Mouse (Mus musculus): ENCODE measurements around the gene Acsl3. TPM values are rescaled to one million over a fixed set of nuclear protein-coding genes. Genes with fewer than 3 reads are reported as not detected.

Gene Acsl3
- 76.8 and 83.2 TPM in 2 replicates for polyA plus RNA-seq (2015; fragmentation: Nextera tagmentation; extraction: Ambion mirVana)

DNA sequence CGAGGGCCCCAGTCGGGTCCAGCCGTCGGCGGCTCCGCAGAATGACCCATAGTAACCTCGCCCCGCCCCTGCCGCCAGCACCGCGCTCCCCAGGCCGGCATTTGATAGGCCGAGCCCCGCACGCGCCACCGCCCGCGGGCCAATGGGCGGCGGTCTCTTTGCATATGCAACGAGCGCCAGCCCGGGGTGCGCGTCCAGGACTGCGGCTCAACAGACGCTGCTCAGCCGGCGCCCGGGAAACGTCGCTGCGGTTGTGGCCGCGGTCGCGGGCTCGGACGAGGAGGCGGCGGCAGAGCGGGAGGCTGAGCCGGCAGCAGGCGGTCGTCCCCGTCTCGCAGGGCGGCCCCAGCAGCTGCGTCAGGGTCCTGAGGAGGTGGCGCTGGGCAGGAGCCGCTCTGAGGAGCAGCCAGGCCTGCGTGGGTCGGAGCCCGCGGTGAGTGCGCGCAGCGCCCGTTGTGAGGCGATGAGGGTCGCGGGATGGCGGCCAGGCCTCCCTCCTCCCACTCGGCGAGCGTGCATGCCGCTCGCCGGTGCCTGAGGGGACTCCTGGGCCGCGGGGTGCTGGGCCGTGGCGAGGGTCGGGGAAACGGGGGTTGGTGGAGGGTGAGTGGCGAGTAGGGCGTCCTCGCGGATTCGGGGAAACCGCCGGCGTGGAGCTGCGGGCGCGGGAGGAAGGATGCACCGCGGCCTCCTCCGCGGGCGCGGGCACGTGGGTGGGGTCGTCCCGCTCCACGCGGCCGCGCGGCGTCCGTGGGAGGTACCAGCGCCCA, at the start of gene Acsl3, which contains the start of gene Utp14b:
Gene Acsl3, plus strand, starts transcription at position 155 of the 770 bp plus-strand sequence.
Gene Utp14b, plus strand, starts transcription at position 368 of the 770 bp plus-strand sequence.
- H3K4me1 ChIP-seq = peaks cover 48% of the 10 kb centered on the region
- peak within 1 kb of the TSS; percentile 92 for H3K4me3 ChIP-seq
- no peaks in the 10 kb centered on the region for H3K36me3 ChIP-seq
- peak within 1 kb of the TSS; percentile 97 for H3K9ac ChIP-seq
- H3K27ac ChIP-seq = peak within 1 kb of the TSS; percentile 96
- H3K4me2 ChIP-seq (replicated peaks) = peak within 1 kb of the TSS; percentile 82
- WGBS = under 1% methylated on average over 99 of the region's 104 CpGs
- no peaks in the 10 kb centered on the region for H3K9me3 ChIP-seq
- no peaks in the 10 kb centered on the region for H3K27me3 ChIP-seq
- peak; percentile 99 for ATAC-seq (ENCODE audit: low FRiP score, low read depth)

DNA sequence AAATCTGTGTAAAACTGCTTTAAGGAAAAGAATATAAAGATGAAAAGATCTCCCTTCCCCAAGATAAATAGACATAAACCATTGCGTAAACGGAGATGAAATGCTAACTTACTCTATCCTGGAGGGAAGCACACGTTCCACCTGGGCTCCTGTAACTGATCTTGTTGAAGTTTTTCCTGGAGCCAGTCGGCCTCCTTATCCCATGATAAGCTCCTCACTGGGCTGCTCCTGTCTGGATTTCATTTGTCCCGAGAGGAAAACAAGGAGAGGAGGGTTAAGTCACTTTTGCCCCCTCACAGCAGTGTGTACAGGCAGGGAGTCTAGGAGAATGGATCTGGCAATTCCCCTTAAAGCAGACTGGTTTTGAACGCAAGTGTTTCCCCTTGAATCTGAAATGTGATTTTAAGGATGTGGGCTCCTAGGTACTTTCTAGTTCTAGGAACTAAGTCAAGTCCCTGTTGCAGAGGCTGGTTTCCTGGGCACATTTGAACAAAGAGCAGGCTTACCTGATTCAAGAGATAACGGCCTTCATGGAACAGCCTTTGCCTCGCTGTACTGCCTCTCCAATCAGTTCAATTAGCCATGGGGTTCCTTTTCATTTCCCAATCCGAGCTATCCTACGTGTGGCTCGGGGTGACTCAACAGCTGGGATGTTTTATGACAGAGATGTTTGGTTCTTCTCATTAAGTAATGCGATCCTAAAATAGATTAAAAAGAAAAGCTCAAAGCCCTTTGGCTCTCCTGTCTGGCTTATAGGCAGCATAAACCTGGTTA, 48.3 kb upstream of the Acsl3 start:
- WGBS = 15% methylated on average over 12 of the region's 12 CpGs
- ATAC-seq (ENCODE audit: low FRiP score, low read depth) = no peak
- Histone ChIP-seq H3K36me3 (no peaks in the 10 kb centered on the region), H3K9ac (no peak overlapping the region), H3K9me3 (no peaks in the 10 kb centered on the region), H3K27ac (no peak overlapping the region), H3K4me1 (peaks cover 16% of the 10 kb centered on the region), H3K27me3 (no peaks in the 10 kb centered on the region), H3K4me3 (no peak overlapping the region), H3K4me2 (replicated peaks) (no peak overlapping the region; the same call in 1 of the 2 replicates)

DNA sequence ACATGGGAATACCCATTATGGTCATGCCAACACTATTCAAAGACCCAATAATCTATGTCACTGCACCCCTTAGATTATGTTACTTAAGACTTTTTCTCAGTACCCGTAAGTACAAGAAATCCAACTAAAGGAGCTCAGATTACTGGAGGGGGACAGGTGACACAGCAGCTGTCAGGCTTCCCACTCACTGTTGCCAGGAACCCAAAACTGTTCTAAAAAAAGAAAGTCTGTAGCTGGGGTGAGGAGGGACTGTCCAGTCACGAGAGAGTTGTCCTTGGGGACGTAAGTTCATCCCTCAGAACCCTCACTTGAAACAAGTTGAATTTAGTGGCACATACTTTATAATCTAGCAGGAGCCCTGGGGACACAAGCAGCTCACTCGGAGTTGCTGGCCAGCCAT, 46.6 kb upstream of the Acsl3 start:
- Histone ChIP-seq H3K4me1 (peaks cover 16% of the 10 kb centered on the region), H3K4me2 (replicated peaks) (no peak overlapping the region), H3K9me3 (no peaks in the 10 kb centered on the region), H3K36me3 (no peaks in the 10 kb centered on the region), H3K27me3 (no peaks in the 10 kb centered on the region), H3K9ac (no peak overlapping the region), H3K4me3 (no peak overlapping the region), H3K27ac (no peak overlapping the region)
- ATAC-seq (ENCODE audit: low FRiP score, low read depth) = peak; percentile 71
- WGBS = 55% methylated on average over 4 of the region's 4 CpGs

DNA sequence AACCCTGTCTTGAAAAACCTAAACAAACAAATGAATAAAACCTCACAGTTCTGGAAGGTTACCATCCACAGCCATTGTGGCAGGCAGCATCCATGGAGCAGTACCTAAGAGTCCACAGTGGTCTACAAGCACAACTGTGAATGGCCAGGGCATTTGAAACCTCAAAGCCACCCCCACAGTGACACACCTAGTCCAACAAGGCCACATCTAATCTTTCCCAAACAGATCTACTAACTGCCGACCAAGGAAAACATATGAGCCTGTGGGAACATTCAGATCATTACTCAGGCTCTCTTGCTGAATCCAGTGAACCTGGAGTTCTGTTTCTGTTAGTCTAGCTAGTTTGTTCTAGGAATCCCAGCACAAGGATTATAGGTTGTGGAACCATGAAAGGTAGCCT, 44.7 kb upstream of the Acsl3 start:
- Histone ChIP-seq H3K4me1 (peaks cover 16% of the 10 kb centered on the region), H3K4me2 (replicated peaks) (no peak overlapping the region), H3K4me3 (no peak overlapping the region), H3K9ac (no peak overlapping the region), H3K27me3 (no peaks in the 10 kb centered on the region), H3K27ac (no peak overlapping the region), H3K36me3 (no peaks in the 10 kb centered on the region), H3K9me3 (no peaks in the 10 kb centered on the region)
- no peak for ATAC-seq (ENCODE audit: low FRiP score, low read depth)
- WGBS = 60% methylated on average over 1 of the region's 1 CpGs

DNA sequence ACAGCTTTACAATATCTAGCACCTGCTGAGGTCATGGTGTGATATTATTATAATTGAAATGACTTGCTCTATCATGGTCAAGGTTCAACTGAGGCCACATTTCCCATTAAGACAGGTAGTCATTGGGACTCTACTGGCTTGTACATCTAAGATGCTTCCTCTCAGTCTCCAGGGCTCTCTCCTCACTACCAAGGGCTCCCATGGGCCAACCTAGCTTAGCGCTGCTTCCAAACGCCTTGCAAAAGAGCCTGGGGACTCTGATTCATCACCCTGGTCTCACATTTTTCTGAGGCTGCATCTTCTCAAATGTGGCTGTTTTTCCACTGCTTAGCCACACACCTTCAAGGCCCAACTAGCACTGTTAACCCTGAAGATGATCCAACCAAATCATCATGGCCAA, 33.3 kb upstream of the Acsl3 start:
- Histone ChIP-seq H3K27ac (no peak overlapping the region), H3K9ac (no peak overlapping the region), H3K4me3 (no peak overlapping the region), H3K9me3 (no peaks in the 10 kb centered on the region), H3K27me3 (no peaks in the 10 kb centered on the region), H3K4me1 (no peaks in the 10 kb centered on the region), H3K36me3 (no peaks in the 10 kb centered on the region), H3K4me2 (replicated peaks) (no peak overlapping the region)
- no peak for ATAC-seq (ENCODE audit: low FRiP score, low read depth)
- WGBS = 95% methylated on average over 2 of the region's 2 CpGs

DNA sequence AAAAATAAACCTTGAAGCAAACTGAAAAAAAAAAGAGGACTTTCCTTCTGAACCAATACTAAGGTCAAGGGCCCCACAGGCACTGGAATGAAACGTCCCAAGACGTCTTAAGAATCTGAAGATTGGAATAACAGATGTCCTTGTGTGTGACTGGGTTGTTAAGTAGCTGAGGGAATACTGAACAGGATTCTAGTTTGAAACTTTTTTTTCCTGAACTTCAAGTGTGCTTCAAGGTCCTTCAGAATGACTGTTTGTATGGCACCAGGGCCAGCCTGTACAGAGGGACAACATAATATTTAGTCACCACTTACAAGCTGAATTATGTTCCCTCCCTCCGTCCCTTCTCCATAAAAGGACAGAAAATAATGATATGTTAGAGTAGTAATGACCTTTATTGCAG, 23.1 kb upstream of the Acsl3 start:
- Histone ChIP-seq H3K4me3 (no peak overlapping the region), H3K4me1 (no peaks in the 10 kb centered on the region), H3K9me3 (no peaks in the 10 kb centered on the region), H3K27me3 (no peaks in the 10 kb centered on the region), H3K9ac (no peak overlapping the region), H3K27ac (no peak overlapping the region), H3K4me2 (replicated peaks) (no peak overlapping the region), H3K36me3 (no peaks in the 10 kb centered on the region)
- ATAC-seq (ENCODE audit: low FRiP score, low read depth) = no peak
- 60% methylated on average over 3 of the region's 3 CpGs for WGBS

DNA sequence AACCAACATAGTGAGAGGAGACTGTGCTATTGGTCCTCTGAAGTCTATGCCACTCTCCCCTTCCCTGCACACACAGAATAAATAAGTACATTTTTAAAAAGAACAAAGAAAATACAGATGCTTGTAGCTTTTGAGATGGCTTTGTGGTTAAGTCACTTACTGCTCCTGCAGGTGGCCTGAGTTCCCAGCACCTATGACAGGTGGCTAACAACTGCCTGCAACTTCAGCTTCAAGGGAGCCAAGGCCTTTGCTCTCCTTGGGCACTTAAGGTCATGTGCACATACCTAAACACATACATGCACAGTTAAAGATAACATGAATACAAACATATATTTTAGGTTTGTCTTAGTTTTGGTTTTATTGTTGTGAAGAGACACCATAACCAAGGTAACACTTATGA, 16.8 kb upstream of the Acsl3 start:
- Histone ChIP-seq H3K4me3 (no peak overlapping the region), H3K9me3 (0 out of 2 replicates have a peak, but pooled peaks cover 3% of the 10 kb centered on the region), H3K9ac (no peak overlapping the region), H3K4me2 (replicated peaks) (no peak overlapping the region), H3K27me3 (no peaks in the 10 kb centered on the region), H3K4me1 (no peaks in the 10 kb centered on the region), H3K27ac (no peak overlapping the region), H3K36me3 (no peaks in the 10 kb centered on the region)
- no peak for ATAC-seq (ENCODE audit: low FRiP score, low read depth)

DNA sequence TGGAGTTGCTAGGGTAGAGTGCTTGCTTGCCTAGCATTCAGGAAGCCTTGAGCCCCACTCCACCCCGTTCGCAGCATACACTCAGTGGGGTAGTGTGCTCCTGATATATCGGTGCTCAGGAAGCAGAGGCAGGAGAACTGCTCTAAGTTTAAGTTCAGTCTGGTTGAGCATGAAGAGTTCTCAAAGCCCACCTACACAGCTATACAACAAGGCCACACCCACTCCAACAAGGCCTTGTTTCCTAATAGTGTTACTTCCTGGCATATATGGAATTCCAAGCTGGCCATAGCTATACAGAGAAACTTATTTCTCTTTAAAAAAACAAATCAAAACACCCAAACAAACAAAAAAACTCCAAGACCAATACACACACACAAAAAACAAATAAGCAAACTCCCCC, 15.8 kb upstream of the Acsl3 start:
- no peak overlapping the region for H3K27ac ChIP-seq
- no peak overlapping the region for H3K4me2 ChIP-seq (replicated peaks)
- ATAC-seq (ENCODE audit: low FRiP score, low read depth) = no peak
- H3K9ac ChIP-seq = no peak overlapping the region
- H3K36me3 ChIP-seq = no peaks in the 10 kb centered on the region
- H3K4me1 ChIP-seq = no peaks in the 10 kb centered on the region
- no peaks in the 10 kb centered on the region for H3K27me3 ChIP-seq
- 95% methylated on average over 3 of the region's 3 CpGs for WGBS
- H3K4me3 ChIP-seq = no peak overlapping the region
- H3K9me3 ChIP-seq = 0 out of 2 replicates have a peak, but pooled peaks cover 3% of the 10 kb centered on the region

DNA sequence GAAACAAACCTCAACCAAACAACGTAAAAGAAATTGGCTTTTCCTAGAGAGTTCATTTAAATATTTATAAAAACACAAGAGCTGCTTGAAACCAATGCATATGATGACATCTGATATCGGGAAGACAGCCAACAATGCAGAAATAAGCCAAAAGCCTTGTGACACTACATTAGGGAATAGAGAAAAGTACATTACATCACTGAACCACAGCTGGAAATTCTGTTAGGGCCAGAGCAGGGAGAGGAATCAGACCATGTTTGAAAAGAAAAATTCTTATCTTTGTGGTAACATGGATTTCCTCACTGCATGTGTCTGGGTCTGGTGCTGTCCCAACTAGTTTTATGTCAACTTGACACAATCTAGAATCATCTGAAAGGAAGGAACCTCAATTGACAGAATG, 15.4 kb upstream of the Acsl3 start:
- peaks cover under 1% of the 10 kb centered on the region; the same call in 1 of the 2 replicates for H3K4me1 ChIP-seq
- no peak overlapping the region for H3K4me3 ChIP-seq
- 79% methylated on average over 2 of the region's 2 CpGs for WGBS
- H3K27me3 ChIP-seq = no peaks in the 10 kb centered on the region
- H3K36me3 ChIP-seq = no peaks in the 10 kb centered on the region
- H3K4me2 ChIP-seq (replicated peaks) = no peak overlapping the region
- H3K9ac ChIP-seq = no peak overlapping the region
- 0 out of 2 replicates have a peak, but pooled peaks cover 3% of the 10 kb centered on the region for H3K9me3 ChIP-seq
- no peak overlapping the region for H3K27ac ChIP-seq
- ATAC-seq (ENCODE audit: low FRiP score, low read depth) = 0 out of 2 replicates have a peak, but pooled peaks have one; percentile 54

DNA sequence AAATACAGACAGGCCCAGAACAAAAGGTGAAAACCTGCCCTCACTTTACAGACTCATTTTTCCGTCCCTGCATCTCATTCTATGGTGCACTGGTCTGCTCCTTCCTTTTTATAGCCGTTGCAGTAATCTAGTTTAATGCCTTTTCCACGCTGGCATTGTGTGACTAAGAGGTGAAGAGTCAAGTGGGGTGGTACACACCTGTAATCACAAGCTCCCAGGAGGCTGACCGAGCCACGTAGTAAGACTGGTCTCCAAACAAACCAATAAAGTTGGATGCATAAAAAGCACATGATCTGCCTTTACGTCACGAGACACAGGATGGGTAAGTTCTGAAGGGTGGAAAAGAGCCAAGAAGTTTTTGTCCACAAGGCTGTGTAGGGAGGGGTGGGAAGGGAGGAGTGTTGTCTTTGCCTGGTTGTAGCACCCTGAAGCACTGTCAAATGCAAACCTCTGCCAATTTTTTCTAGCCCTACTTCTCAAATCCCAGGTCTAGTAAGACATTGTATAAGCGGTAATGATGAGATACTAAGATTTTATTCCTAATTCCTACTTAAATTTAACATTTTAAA, 10.2 kb upstream of the Acsl3 start:
- Histone ChIP-seq H3K27ac (no peak overlapping the region), H3K4me2 (replicated peaks) (no peak overlapping the region), H3K9ac (no peak overlapping the region), H3K4me1 (peaks cover 16% of the 10 kb centered on the region), H3K27me3 (no peaks in the 10 kb centered on the region), H3K9me3 (0 out of 2 replicates have a peak, but pooled peaks cover 3% of the 10 kb centered on the region), H3K36me3 (no peaks in the 10 kb centered on the region), H3K4me3 (no peak overlapping the region)
- no peak for ATAC-seq (ENCODE audit: low FRiP score, low read depth)
- WGBS = 27% methylated on average over 8 of the region's 8 CpGs

DNA sequence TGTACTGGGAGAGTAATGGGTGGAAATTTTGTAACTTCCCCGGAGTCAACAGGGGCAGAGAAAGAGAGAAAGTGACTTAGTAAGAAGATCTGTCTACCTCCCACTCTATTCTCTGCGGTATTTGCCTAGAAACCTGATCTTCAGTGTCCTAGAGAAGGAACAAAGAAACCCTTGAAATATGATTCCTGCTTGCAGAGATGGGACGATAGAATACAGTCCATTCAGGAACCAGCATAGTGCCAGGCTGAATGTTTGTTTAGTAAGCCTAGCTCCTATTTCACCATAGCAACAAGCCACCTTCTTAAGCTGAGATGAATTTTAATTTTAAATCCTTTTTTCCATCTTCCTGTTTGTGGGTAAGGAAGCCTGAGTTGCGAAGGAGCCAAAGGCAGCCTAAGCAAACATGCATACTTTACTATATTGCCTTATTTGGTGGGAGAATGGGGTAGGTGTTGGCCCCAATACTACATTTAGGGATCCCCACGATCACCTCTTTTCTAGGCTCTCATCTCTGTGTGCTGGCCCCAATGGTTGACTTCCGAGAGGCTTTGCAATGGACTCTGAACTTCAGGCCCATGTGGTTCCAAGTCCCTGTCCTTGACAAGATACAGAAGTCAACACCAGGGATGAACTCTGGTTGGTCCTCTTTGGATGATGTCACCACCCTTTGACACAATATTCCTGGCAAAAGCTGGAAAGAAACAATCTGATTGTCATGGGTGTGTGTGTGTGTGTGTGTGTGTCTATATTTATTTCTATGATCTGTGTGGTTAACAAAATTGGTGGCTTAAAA, 8.2 kb upstream of the Acsl3 start:
- 45% methylated on average over 6 of the region's 6 CpGs for WGBS
- no peaks in the 10 kb centered on the region for H3K27me3 ChIP-seq
- no peak for ATAC-seq (ENCODE audit: low FRiP score, low read depth)
- H3K36me3 ChIP-seq = no peaks in the 10 kb centered on the region
- H3K4me2 ChIP-seq (replicated peaks) = no peak overlapping the region
- H3K4me3 ChIP-seq = no peak overlapping the region
- no peaks in the 10 kb centered on the region for H3K9me3 ChIP-seq
- no peak overlapping the region for H3K27ac ChIP-seq
- peaks cover 16% of the 10 kb centered on the region for H3K4me1 ChIP-seq
- H3K9ac ChIP-seq = no peak overlapping the region

All from limb, embryonic 13.5 days (tissue).